Mouse (Mus musculus) hindbrain, embryonic 15.5 days (tissue): ENCODE data around the gene Zcchc10. TPM values are rescaled to one million over a fixed set of nuclear protein-coding genes. Genes with fewer than 3 reads are reported as not detected.

ENCODE experiments used
- ATAC-seq: fragments of 200-750 bp; cut with Nextera tagmentation; 2 replicates; pipeline ENCODE4 v1.8.0; 2017; ENCODE audit warnings: low read depth, moderate number of reproducible peaks, moderate TSS enrichment; ENCODE audit not compliant: low FRiP score
- H3K27ac ChIP-seq: fragments of 300-500 bp; sonication (generic); replicated peaks from 2 replicates; pipeline ENCODE4 v1.5.1; 2015; ENCODE audit warnings: mild to moderate bottlenecking, inconsistent platforms
- H3K27me3 ChIP-seq: fragments of 300-500 bp; sonication (generic); 2 replicates; pipeline ENCODE4 v1.6.1; 2015; ENCODE audit warnings: control low read depth, inconsistent platforms
- H3K36me3 ChIP-seq: fragments of 300-500 bp; sonication (generic); 2 replicates; pipeline ENCODE4 v1.6.1; 2015; ENCODE audit warnings: control low read depth, inconsistent platforms
- H3K4me1 ChIP-seq: fragments of 300-500 bp; sonication (generic); replicated peaks from 2 replicates; pipeline ENCODE4 v1.6.1; 2015; ENCODE audit warnings: control low read depth, inconsistent platforms
- H3K4me2 ChIP-seq: fragments of 300-500 bp; sonication (generic); 2 replicates; pipeline ENCODE4 v1.6.1; 2015; ENCODE audit warnings: moderate library complexity, mild to moderate bottlenecking, inconsistent platforms
- H3K4me3 ChIP-seq: fragments of 300-500 bp; sonication (generic); 2 replicates; pipeline ENCODE4 v1.5.1; 2015; ENCODE audit warnings: mild to moderate bottlenecking, inconsistent platforms
- H3K9ac ChIP-seq: fragments of 300-500 bp; sonication (generic); 2 replicates; pipeline ENCODE4 v1.6.1; 2015; ENCODE audit warnings: inconsistent platforms
- H3K9me3 ChIP-seq: fragments of 300-500 bp; sonication (generic); 2 replicates; pipeline ENCODE4 v1.6.1; 2016; ENCODE audit warnings: control low read depth, inconsistent platforms
- WGBS: fragments of 180-500 bp; shearing (Covaris S2); methylation state at CpG from one replicate; pipeline ENCODE4 v1.1.7; 2015; 5-methylcytosine and 5-hydroxymethylcytosine counted together
- polyA plus RNA-seq: library from polyadenylated mRNA; unstranded; fragments of >200 nt; fragmentation: Nextera tagmentation; extraction: Ambion mirVana; gene quantifications from 2 replicates; pipeline ENCODE4 v1.2.1, GENCODE M21; 2015

The Zcchc10 gene
- polyA plus RNA-seq, 1 experiment from 2014 or later: 15.1 TPM

GRCm38 (mm10) chr11:53350291-53351223, 26.1 kb downstream of the Zcchc10 start, which contains the start of gene Aff4:
Aff4 (plus strand) TSS chr11:53350833.
- H3K4me1 ChIP-seq: peaks cover 20% of the 10 kb centered on the region
- no peaks in the 10 kb centered on the region for H3K36me3 ChIP-seq
- peak within 1 kb of the TSS; percentile 82 for H3K4me2 ChIP-seq
- under 1% methylated on average over 120 of the region's 127 CpGs for WGBS
- H3K4me3 ChIP-seq: peak within 1 kb of the TSS; percentile 96
- H3K27me3 ChIP-seq: no peaks in the 10 kb centered on the region
- peak within 1 kb of the TSS; percentile 100 for H3K9ac ChIP-seq
- ATAC-seq: peak; percentile 95
- no peaks in the 10 kb centered on the region for H3K9me3 ChIP-seq
- peak within 1 kb of the TSS; percentile 99 for H3K27ac ChIP-seq

DNA sequence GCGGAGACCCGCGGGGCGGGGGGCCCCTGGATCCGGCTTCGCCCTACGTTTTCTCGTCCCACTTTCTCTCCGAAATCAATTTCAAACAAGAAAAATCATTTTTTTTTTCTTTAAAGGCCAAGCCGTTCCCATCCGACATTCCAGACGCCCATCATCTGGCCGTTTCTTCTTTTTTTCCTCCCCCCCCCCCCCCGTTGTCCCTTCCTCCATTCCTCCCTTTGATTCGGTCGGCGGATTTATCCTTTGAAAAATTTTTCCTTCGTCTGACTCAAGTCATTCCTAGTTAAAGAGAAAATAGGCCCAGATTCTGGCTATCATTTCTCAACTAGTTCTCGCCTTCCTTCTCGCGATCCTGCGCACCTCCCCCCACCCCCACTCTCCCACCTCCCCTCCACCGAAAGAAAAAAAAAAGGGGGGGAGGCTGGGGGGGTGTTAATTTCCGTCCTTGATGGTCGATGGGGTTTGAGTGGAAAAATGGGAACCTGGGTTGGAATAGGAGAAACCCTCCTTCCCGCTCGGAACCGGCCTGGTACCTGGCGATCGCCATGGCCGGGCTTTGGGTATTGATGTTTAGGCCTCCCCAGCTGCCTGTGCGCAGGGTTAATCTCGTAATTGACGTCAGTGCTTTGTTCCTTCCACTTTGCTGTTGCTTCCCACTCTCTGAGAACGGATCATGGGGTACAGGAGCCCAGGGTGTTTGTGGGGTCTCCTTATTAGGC, 26.9 kb downstream of the Zcchc10 start:
- Histone ChIP-seq H3K9ac (peak overlapping the region; percentile 100), H3K27me3 (no peaks in the 10 kb centered on the region)
- WGBS: under 1% methylated on average over 34 of the region's 35 CpGs

DNA sequence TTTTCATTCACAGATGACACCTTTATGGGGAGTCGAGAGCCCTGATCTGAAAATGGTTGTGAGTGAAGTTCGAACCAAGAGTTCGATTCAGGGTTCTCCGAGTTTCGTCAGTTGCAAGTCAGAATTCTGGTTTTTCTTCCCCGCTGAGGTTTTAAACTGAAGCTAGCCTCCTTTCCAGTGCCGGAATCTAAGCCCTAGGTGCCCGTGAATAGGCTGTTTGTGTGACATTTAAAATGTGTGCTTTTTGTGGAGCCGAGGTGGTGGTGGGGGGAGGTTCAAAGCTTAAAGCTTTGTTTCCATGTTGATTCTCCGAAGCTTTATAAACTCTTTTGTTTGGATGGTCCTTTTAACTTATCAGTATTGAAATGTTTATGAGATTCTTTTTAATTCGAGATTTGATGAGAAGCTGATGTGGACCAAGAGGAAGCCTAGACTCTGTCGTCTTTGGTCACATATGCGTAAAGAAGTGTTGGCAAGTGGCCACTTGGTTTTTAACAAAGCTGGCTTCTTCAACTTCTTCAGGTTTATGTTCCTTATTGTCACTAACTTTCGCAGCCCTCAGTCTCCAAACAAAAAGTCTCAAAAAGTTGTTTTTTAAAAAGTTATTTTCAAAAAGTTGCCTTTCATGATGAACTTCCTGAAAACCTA, 27.6 kb downstream of the Zcchc10 start:
- Histone ChIP-seq H3K4me3 (peak overlapping the region; percentile 96), H3K27ac (peak overlapping the region; percentile 99), H3K9me3 (no peaks in the 10 kb centered on the region), H3K27me3 (no peaks in the 10 kb centered on the region), H3K9ac (peak overlapping the region; percentile 100), H3K4me1 (peaks cover 21% of the 10 kb centered on the region), H3K4me2 (peak overlapping the region; percentile 82), H3K36me3 (no peaks in the 10 kb centered on the region)
- 3% methylated on average over 14 of the region's 14 CpGs for WGBS
- ATAC-seq: no peak

More for the DNA sequence above, 26.9 kb downstream of the Zcchc10 start:
- H3K9me3 ChIP-seq: no peaks in the 10 kb centered on the region
- H3K4me1 ChIP-seq: peaks cover 20% of the 10 kb centered on the region
- no peaks in the 10 kb centered on the region for H3K36me3 ChIP-seq
- peak overlapping the region; percentile 99 for H3K27ac ChIP-seq
- peak overlapping the region; percentile 96 for H3K4me3 ChIP-seq
- peak overlapping the region; percentile 82 for H3K4me2 ChIP-seq
- no peak for ATAC-seq

DNA sequence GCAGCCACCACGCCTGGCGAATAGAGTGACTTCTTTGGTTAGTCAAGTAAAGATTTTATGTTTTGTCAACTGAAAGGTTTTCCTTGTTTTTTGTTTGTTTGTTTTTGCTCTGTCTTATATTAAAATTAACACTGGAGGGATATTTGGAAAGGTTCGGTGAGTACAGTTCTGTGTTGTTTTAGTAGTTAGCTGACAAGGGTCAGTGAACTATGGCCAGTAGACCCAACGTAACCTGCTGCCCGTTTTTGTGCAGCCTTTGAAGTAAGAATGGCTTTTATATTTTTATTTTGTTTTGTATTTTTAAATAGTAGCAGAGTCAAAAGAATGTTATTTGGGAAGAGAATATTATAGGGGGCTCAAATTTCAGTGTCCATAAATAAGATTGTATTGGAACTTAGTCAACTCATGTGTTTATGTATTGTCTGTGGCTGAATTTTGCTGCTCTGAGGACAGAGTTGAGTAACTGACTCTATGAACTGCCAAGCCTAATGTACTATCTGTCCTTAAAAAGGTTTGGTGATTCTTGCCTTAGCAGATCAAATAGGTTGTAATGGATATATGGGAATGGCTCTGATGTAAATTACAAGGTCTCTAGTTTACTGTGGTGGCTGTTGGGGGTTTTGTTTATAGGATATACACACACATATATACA, 34.2 kb downstream of the Zcchc10 start:
- Histone ChIP-seq H3K27me3 (no peaks in the 10 kb centered on the region), H3K9me3 (no peaks in the 10 kb centered on the region), H3K9ac (no peak overlapping the region), H3K4me2 (no peak overlapping the region), H3K4me3 (no peak overlapping the region), H3K27ac (no peak overlapping the region), H3K36me3 (no peaks in the 10 kb centered on the region), H3K4me1 (peaks cover 9% of the 10 kb centered on the region)
- 96% methylated on average over 5 of the region's 5 CpGs for WGBS
- no peak for ATAC-seq

DNA sequence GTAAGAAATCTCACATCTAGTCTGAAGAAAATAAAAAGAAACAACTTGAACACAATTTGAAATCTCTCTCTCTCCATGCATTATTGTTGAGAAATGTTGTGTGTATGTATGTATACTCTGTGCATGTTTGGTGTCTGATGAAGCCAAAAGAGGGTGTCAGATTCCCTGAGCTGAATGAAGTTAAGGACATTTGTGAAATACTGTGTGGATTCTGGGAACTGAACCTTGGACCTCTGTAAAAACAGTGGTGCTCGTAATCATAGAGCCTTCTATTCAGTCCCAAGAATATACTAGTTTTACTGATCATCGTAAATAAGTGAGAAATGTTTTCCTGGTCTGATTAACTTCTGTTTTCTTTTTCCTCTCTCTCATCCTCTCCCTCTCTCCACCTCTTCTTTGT, 42.6 kb downstream of the Zcchc10 start:
- H3K4me1 ChIP-seq: no peaks in the 10 kb centered on the region
- no peak overlapping the region for H3K27ac ChIP-seq
- ATAC-seq: no peak
- no peak overlapping the region for H3K9ac ChIP-seq
- no peaks in the 10 kb centered on the region for H3K27me3 ChIP-seq
- H3K4me3 ChIP-seq: no peak overlapping the region
- H3K9me3 ChIP-seq: no peaks in the 10 kb centered on the region
- 96% methylated on average over 2 of the region's 2 CpGs for WGBS
- H3K36me3 ChIP-seq: peaks cover 12% of the 10 kb centered on the region
- no peak overlapping the region for H3K4me2 ChIP-seq

- Histone ChIP-seq H3K36me3 (peaks cover 49% of the 10 kb centered on the region), H3K4me1 (no peaks in the 10 kb centered on the region), H3K27ac (no peak overlapping the region), H3K9ac (no peak overlapping the region), H3K9me3 (no peaks in the 10 kb centered on the region), H3K4me2 (no peak overlapping the region), H3K4me3 (no peak overlapping the region), H3K27me3 (no peaks in the 10 kb centered on the region)
- ATAC-seq: no peak
- WGBS: 95% methylated on average over 1 of the region's 1 CpGs
Measured at GRCm38 (mm10) chr11:53378918-53379317, 54.4 kb downstream of the Zcchc10 start.

Other genes starting within 250 kb of the Zcchc10 start
- 45.3 and 46.9 TPM in 2 replicates for gene Hspa4, start 24.2 kb upstream of the Zcchc10 start, polyA plus RNA-seq
- gene Aff4, start 26.2 kb downstream of the Zcchc10 start, polyA plus RNA-seq: 43.9 and 63.2 TPM in 2 replicates
- gene Leap2, start 98.5 kb downstream of the Zcchc10 start, polyA plus RNA-seq: 0.52 TPM in 1 of 2 replicates, not detected in the other
- 797 and 823 TPM in 2 replicates for gene Uqcrq, start 106.2 kb downstream of the Zcchc10 start, polyA plus RNA-seq
- 2.9 and 3.2 TPM in 2 replicates for gene Gdf9, start 106.3 kb downstream of the Zcchc10 start, polyA plus RNA-seq
- gene Gm10447, start 132.4 kb downstream of the Zcchc10 start, polyA plus RNA-seq: 0.07 TPM in 1 of 2 replicates, not detected in the other
- 3.5 TPM in 2 replicates for gene Shroom1, start 132.5 kb downstream of the Zcchc10 start, polyA plus RNA-seq
- not detected in 2 replicates for gene Gm9837, start 145.8 kb downstream of the Zcchc10 start, polyA plus RNA-seq
- gene Gm9945, start 155.5 kb downstream of the Zcchc10 start, polyA plus RNA-seq: 0.38 TPM in 1 of 2 replicates, not detected in the other
- gene Sowaha, start 155.6 kb downstream of the Zcchc10 start, polyA plus RNA-seq: 1.3 and 1.6 TPM in 2 replicates
- gene Sept8, start 194.6 kb downstream of the Zcchc10 start, polyA plus RNA-seq: 18.6 and 20.7 TPM in 2 replicates
- gene Kif3a, start 242.7 kb downstream of the Zcchc10 start, polyA plus RNA-seq: 318 and 324 TPM in 2 replicates